Mouse (Mus musculus): ENCODE data around the gene Kcnk3. TPM values are rescaled to one million over a fixed set of nuclear protein-coding genes. Genes with fewer than 3 reads are reported as not detected.

The Kcnk3 gene
- polyA plus RNA-seq, 1 experiment from 2014 or later = 0.27 TPM

DNA sequence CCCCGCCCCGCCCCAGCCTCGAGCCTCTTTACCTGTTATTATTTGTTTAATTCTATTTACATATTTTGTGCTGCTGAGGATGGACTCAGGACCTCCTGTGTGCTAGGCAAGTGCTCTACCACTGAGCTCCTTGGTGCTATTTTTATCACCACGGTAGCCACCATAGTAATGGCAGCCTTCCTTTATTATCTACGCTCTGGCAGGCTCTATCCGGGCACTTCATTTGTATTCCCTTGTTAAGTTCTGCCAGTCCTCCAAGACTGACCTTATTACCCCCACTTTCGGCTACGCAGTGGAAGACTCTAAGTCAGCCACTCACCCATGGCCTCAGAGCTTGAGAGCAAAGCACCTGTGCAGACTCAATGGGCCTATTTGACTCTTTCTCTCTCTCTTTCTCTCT is 3.8 kb downstream of the Kcnk3 start:
- Histone ChIP-seq H3K27ac (ENCODE audit: low read depth, low read length) (no peak overlapping the region), H3K9ac (ENCODE audit: low read length) (no peak overlapping the region), H3K9me3 (ENCODE audit: control insufficient read depth, low read length) (no peaks in the 10 kb centered on the region), H3K4me2 (no peak overlapping the region), H3K4me3 (ENCODE audit: low read depth, low read length) (no peak overlapping the region), H3K36me3 (ENCODE audit: control insufficient read depth, insufficient read depth, low read length) (no peaks in the 10 kb centered on the region), H3K4me1 (ENCODE audit: control insufficient read depth, insufficient read depth, low read length) (peaks cover 15% of the 10 kb centered on the region), H3K27me3 (ENCODE audit: control insufficient read depth, insufficient read depth, low read length) (peaks cover 28% of the 10 kb centered on the region)
- peak; percentile 82 for DNase-seq (ENCODE audit: low spot score, missing footprints)
- ATAC-seq (ENCODE audit: low FRiP score) = no peak
- WGBS = 88% methylated on average over 8 of the region's 8 CpGs

DNA sequence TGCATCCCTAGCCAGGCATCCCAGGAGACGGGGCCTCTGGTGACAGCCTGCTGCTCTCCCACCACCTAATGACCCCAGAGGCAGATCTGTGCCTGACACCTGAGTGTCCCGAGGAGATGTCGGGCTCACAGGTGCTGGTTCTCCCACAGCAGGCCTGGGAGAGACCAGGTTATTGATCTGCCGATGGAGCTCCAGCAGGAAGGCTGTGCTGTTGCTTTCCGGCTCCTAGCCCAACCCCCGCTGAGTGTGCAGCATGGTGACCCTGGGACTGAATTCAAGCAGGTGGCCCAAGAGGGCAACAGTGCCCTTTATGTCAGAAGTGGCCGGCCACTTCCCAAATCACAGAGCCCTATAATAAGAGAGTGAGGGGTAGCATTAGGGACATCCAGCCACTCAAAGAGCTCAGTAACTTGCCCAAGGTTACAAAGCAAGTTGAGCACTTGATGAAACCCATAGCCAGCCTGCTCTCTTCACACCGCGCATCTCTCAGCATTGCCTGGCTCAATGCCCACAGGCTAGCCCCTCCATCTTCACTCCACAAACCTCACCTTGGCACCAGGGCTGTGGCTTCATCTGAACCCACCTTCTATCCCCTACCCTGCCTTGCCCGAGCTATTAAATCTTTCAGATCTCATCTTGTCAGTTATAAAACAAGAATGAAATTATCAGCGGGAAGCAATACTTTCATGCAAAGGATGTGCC is 4.5 kb downstream of the Kcnk3 start:
- DNase-seq (ENCODE audit: low spot score, missing footprints) (peak; percentile 60), ATAC-seq (ENCODE audit: low FRiP score) (no peak)
- Histone ChIP-seq H3K4me3 (ENCODE audit: low read depth, low read length) (no peak overlapping the region), H3K27ac (ENCODE audit: low read depth, low read length) (no peak overlapping the region), H3K9me3 (ENCODE audit: control insufficient read depth, low read length) (no peaks in the 10 kb centered on the region), H3K36me3 (ENCODE audit: control insufficient read depth, insufficient read depth, low read length) (no peaks in the 10 kb centered on the region), H3K9ac (ENCODE audit: low read length) (no peak overlapping the region), H3K4me1 (ENCODE audit: control insufficient read depth, insufficient read depth, low read length) (peaks cover 15% of the 10 kb centered on the region), H3K4me2 (no peak overlapping the region), H3K27me3 (ENCODE audit: control insufficient read depth, insufficient read depth, low read length) (peaks cover 23% of the 10 kb centered on the region)
- 78% methylated on average over 11 of the region's 11 CpGs for WGBS

DNA sequence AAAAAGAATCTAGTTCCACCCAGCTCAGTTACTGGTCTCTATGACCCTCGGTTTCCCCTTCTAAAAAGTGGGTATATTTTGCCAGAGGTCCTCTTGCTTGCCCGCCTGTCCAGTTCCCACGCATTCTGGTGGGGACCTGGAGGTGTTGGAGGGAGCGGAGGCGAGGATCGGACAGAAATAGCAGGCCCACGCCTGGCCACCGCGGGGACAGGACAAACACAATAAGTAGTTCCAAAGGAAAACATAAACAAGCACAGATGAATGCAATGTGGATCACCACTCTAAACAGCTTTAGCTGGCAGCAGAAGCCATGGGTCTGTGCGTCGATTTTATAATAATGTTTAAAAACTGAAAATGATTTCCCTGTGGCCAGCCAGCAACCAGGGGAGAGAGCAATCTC is 5.4 kb downstream of the Kcnk3 start:
- no peak for ATAC-seq (ENCODE audit: low FRiP score)
- peaks cover 15% of the 10 kb centered on the region for H3K4me1 ChIP-seq (ENCODE audit: control insufficient read depth, insufficient read depth, low read length)
- WGBS = 82% methylated on average over 11 of the region's 11 CpGs
- H3K4me3 ChIP-seq (ENCODE audit: low read depth, low read length) = no peak overlapping the region
- peaks cover 20% of the 10 kb centered on the region for H3K27me3 ChIP-seq (ENCODE audit: control insufficient read depth, insufficient read depth, low read length)
- no peak for DNase-seq (ENCODE audit: low spot score, missing footprints)
- no peak overlapping the region for H3K4me2 ChIP-seq
- no peaks in the 10 kb centered on the region for H3K36me3 ChIP-seq (ENCODE audit: control insufficient read depth, insufficient read depth, low read length)
- no peak overlapping the region for H3K9ac ChIP-seq (ENCODE audit: low read length)
- H3K27ac ChIP-seq (ENCODE audit: low read depth, low read length) = no peak overlapping the region
- H3K9me3 ChIP-seq (ENCODE audit: control insufficient read depth, low read length) = no peaks in the 10 kb centered on the region

DNA sequence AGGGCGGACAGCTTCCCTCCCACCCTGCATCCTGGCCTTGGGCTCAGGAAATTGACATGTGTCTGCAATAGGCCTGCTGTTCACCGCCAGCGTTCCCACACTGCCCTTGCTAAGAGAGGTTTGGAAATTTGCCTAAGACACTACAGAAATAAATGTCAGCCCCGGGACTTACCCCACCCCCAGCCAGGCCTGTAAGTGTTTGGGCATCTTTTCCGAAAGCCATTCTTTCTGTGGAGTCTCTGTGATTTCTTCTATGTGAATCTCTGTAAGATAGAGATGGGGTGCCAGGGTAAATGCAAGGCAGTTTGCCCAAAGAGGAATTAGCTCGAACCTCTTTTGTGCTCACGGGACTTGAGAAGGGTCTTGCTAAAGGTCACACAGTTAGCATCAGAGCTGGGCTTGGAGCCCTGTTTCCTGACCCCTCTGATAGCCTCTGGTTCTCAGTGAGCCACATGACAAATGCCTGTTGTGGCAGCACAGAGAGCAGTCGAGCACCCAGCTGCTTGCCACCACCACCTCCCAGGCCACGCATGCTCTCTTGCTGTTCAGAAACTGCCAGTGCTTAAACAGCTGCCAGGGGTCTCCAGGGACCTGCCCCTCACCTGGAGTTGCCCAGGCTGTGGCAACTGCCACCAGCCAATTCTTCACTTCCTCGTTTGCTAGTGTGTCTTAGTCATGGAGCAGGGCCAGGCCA is 6.0 kb downstream of the Kcnk3 start:
- Histone ChIP-seq H3K9me3 (ENCODE audit: control insufficient read depth, low read length) (no peaks in the 10 kb centered on the region), H3K4me3 (ENCODE audit: low read depth, low read length) (no peak overlapping the region), H3K4me2 (no peak overlapping the region), H3K4me1 (ENCODE audit: control insufficient read depth, insufficient read depth, low read length) (peaks cover 9% of the 10 kb centered on the region), H3K36me3 (ENCODE audit: control insufficient read depth, insufficient read depth, low read length) (no peaks in the 10 kb centered on the region), H3K9ac (ENCODE audit: low read length) (no peak overlapping the region), H3K27ac (ENCODE audit: low read depth, low read length) (no peak overlapping the region), H3K27me3 (ENCODE audit: control insufficient read depth, insufficient read depth, low read length) (peaks cover 14% of the 10 kb centered on the region)
- no peak for ATAC-seq (ENCODE audit: low FRiP score)
- WGBS = 46% methylated on average over 10 of the region's 10 CpGs
- peak; percentile 59 for DNase-seq (ENCODE audit: low spot score, missing footprints)

DNA sequence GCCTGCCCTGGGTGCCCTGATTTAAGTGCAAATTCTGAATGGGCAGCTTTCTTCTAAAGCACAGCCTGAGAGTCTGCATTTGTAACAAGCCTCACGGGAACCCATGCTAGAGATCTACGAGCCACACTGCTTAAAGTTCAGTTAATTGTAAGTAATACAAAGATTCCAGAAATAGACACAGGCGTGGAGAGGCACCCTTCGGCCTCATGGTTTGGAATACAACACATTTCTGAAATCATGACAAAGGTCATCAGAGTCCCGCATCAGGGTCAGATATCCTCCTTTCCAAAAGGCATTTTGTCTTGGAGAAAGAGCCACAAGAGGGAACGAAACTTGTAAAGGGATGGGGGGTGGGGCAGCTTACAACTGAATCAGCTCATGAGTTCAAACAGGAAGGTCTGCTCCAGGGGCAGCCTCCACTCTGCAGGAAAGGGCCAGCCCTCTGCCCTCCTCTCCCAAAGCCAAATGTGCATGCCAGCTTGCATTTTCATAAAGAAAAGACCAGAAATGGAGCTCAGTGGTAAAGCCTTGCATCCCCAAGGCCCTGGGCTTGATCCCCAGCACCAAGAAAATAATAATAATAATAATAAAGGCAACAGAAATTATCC is 7.1 kb downstream of the Kcnk3 start:
- no peak overlapping the region for H3K4me3 ChIP-seq (ENCODE audit: low read depth, low read length)
- no peak overlapping the region for H3K27ac ChIP-seq (ENCODE audit: low read depth, low read length)
- peaks cover 9% of the 10 kb centered on the region for H3K4me1 ChIP-seq (ENCODE audit: control insufficient read depth, insufficient read depth, low read length)
- no peaks in the 10 kb centered on the region for H3K36me3 ChIP-seq (ENCODE audit: control insufficient read depth, insufficient read depth, low read length)
- H3K9ac ChIP-seq (ENCODE audit: low read length) = no peak overlapping the region
- no peak for ATAC-seq (ENCODE audit: low FRiP score)
- DNase-seq (ENCODE audit: low spot score, missing footprints) = peak; percentile 84
- no peaks in the 10 kb centered on the region for H3K9me3 ChIP-seq (ENCODE audit: control insufficient read depth, low read length)
- 37% methylated on average over 6 of the region's 6 CpGs for WGBS
- peaks cover 3% of the 10 kb centered on the region; the same call in 1 of the 2 replicates for H3K27me3 ChIP-seq (ENCODE audit: control insufficient read depth, insufficient read depth, low read length)
- no peak overlapping the region for H3K4me2 ChIP-seq

DNA sequence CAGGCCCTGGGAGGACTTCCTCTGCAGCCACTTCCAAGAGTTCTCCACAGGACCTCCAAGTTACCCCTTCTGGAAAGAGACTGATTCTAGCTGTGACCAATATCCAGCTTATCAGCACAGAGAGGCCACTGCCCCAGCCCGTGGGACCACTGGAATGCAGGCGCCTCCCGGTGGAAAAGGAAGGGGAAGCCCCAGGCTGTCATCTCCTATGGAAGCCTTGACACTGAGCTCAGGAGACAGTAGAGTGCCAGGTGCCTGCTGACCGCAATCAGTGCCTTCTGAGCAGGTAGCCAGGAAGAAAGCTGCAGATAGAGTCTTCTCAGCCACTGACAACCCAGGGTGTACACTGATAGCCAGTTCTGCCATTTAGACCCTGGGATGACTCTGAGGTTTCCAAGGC is 13.4 kb downstream of the Kcnk3 start:
- H3K9ac ChIP-seq (ENCODE audit: low read length) = no peak overlapping the region
- DNase-seq (ENCODE audit: low spot score, missing footprints) (no peak), ATAC-seq (ENCODE audit: low FRiP score) (no peak)
- no peak overlapping the region for H3K4me3 ChIP-seq (ENCODE audit: low read depth, low read length)
- no peak overlapping the region for H3K4me2 ChIP-seq
- H3K27me3 ChIP-seq (ENCODE audit: control insufficient read depth, insufficient read depth, low read length) = no peaks in the 10 kb centered on the region
- WGBS = 40% methylated on average over 4 of the region's 4 CpGs
- H3K36me3 ChIP-seq (ENCODE audit: control insufficient read depth, insufficient read depth, low read length) = no peaks in the 10 kb centered on the region
- H3K9me3 ChIP-seq (ENCODE audit: control insufficient read depth, low read length) = no peaks in the 10 kb centered on the region
- H3K27ac ChIP-seq (ENCODE audit: low read depth, low read length) = no peak overlapping the region
- H3K4me1 ChIP-seq (ENCODE audit: control insufficient read depth, insufficient read depth, low read length) = no peaks in the 10 kb centered on the region

DNA sequence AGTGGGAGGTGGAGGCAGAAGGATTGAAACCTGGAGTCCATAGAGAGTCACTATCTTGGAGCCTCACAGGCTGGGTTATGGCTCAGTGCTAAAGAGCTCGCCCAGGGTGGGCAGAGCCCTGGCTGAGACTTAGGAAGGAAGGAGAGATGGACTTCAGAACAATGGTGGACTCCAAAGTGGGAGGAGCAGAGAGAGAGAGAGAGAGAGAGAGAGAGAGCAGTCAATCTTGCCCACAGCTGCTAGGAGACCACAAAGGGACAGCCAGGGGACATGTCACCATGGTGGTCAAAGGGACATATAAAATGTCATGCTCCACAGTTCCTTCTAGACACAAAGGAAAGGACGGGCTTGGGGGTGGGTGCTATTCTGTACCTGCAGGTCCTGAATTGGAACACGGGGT is 15.3 kb downstream of the Kcnk3 start:
- H3K4me2 ChIP-seq = no peak overlapping the region
- ATAC-seq (ENCODE audit: low FRiP score) = no peak
- H3K27ac ChIP-seq (ENCODE audit: low read depth, low read length) = no peak overlapping the region
- H3K27me3 ChIP-seq (ENCODE audit: control insufficient read depth, insufficient read depth, low read length) = no peaks in the 10 kb centered on the region
- no peaks in the 10 kb centered on the region for H3K9me3 ChIP-seq (ENCODE audit: control insufficient read depth, low read length)
- H3K36me3 ChIP-seq (ENCODE audit: control insufficient read depth, insufficient read depth, low read length) = no peaks in the 10 kb centered on the region
- 69% methylated on average over 3 of the region's 3 CpGs for WGBS
- no peaks in the 10 kb centered on the region for H3K4me1 ChIP-seq (ENCODE audit: control insufficient read depth, insufficient read depth, low read length)
- no peak overlapping the region for H3K9ac ChIP-seq (ENCODE audit: low read length)
- peak; percentile 72 for DNase-seq (ENCODE audit: low spot score, missing footprints)
- no peak overlapping the region for H3K4me3 ChIP-seq (ENCODE audit: low read depth, low read length)

DNA sequence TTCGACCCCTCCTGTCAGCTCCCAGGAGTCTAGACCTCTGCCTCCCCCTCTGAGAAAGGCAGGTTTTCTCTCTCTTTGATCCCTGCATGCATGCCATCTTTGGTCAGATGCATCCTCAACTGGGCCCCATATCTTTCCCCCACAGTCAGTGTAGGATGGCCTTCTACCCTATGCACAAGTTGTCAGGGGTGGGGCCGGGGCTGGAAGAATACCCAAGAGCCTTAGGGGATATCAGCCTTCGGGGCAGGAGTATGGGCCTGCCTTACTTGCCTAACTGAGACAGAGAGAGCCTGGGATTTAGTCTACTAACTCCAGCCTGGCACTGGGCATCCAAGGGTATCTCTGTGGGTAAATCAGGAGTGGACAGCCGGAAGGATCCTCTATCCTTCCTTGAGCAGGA is 16.0 kb downstream of the Kcnk3 start:
- DNase-seq (ENCODE audit: low spot score, missing footprints) = peak; percentile 35
- no peak overlapping the region for H3K4me2 ChIP-seq
- H3K9ac ChIP-seq (ENCODE audit: low read length) = no peak overlapping the region
- H3K27ac ChIP-seq (ENCODE audit: low read depth, low read length) = no peak overlapping the region
- ATAC-seq (ENCODE audit: low FRiP score) = no peak
- no peaks in the 10 kb centered on the region for H3K9me3 ChIP-seq (ENCODE audit: control insufficient read depth, low read length)
- no peaks in the 10 kb centered on the region for H3K4me1 ChIP-seq (ENCODE audit: control insufficient read depth, insufficient read depth, low read length)
- no peaks in the 10 kb centered on the region for H3K27me3 ChIP-seq (ENCODE audit: control insufficient read depth, insufficient read depth, low read length)
- H3K4me3 ChIP-seq (ENCODE audit: low read depth, low read length) = no peak overlapping the region
- 78% methylated on average over 4 of the region's 4 CpGs for WGBS
- H3K36me3 ChIP-seq (ENCODE audit: control insufficient read depth, insufficient read depth, low read length) = no peaks in the 10 kb centered on the region

DNA sequence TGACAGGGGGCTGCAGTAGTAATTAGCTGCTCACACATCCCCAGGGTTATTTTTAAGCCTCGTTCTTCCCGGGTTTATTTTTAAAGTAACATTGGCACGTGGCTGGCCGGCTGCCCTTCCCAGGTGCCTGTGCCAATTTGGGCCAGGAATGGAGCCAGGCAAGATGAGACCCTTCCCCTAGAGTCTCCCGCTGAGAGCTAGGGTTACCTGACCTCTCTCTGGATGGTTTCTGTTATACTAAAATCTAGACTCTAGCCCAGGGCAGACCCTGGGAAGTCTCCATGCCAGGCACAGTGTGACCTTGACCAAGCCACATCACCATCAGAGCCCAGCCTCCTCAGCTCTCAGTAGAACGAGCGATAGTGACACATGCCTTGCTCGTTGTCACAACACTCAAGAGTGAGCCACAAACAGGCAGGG is 16.8 kb downstream of the Kcnk3 start:
- Histone ChIP-seq H3K27me3 (ENCODE audit: control insufficient read depth, insufficient read depth, low read length) (no peaks in the 10 kb centered on the region), H3K4me3 (ENCODE audit: low read depth, low read length) (no peak overlapping the region), H3K27ac (ENCODE audit: low read depth, low read length) (no peak overlapping the region), H3K9ac (ENCODE audit: low read length) (no peak overlapping the region), H3K9me3 (ENCODE audit: control insufficient read depth, low read length) (no peaks in the 10 kb centered on the region), H3K36me3 (ENCODE audit: control insufficient read depth, insufficient read depth, low read length) (no peaks in the 10 kb centered on the region), H3K4me2 (no peak overlapping the region), H3K4me1 (ENCODE audit: control insufficient read depth, insufficient read depth, low read length) (peaks cover 4% of the 10 kb centered on the region; the same call in 1 of the 2 replicates)
- no peak for ATAC-seq (ENCODE audit: low FRiP score)
- no peak for DNase-seq (ENCODE audit: low spot score, missing footprints)
- 85% methylated on average over 8 of the region's 8 CpGs for WGBS
